Mouse (Mus musculus): Measurements from ENCODE around the gene Ndufa5.
A peak's percentile ranks its signal among the peaks of the same experiment; 100 is the strongest.

Gene Ndufa5

GRCm38 (mm10) chr6:24516197-24516596, 11.6 kb downstream of the Ndufa5 start:
- DNase-seq, result no peak

GRCm38 (mm10) chr6:24514552-24515284, 13.1 kb downstream of the Ndufa5 start, which contains the start of gene Iqub:
Gene Iqub, minus strand, starts transcription at chr6:24515067.
- peak; percentile 97 for DNase-seq

GRCm38 (mm10) chr6:24504141-24504540, 23.7 kb downstream of the Ndufa5 start:
- DNase-seq, result no peak

GRCm38 (mm10) chr6:24490341-24490740, 37.5 kb downstream of the Ndufa5 start:
- DNase-seq, result no peak

GRCm38 (mm10) chr6:24486530-24486929, 41.3 kb downstream of the Ndufa5 start:
- DNase-seq, result no peak

- DNase-seq, result no peak
Observed at GRCm38 (mm10) chr6:24470571-24471132, 57.2 kb downstream of the Ndufa5 start.

- DNase-seq, result no peak
Observed at GRCm38 (mm10) chr6:24470135-24470534, 57.7 kb downstream of the Ndufa5 start.
